Mouse (Mus musculus): ENCODE measurements around the gene Kmt2c. TPM values are rescaled to one million over a fixed set of nuclear protein-coding genes. Genes with fewer than 3 reads are reported as not detected.
"Not testable (repeated sequence)": the region's sequence is repeated elsewhere in the genome, so short reads cannot be mapped to it uniquely, and the experiment has no call there.

Gene Kmt2c
- polyA plus RNA-seq, 1 experiment from 2014 or later: 13.6 TPM

- no peaks in the 10 kb centered on the region for H3K27me3 ChIP-seq
- no peaks in the 10 kb centered on the region for H3K4me1 ChIP-seq
- WGBS: 76% methylated on average over 7 of the region's 7 CpGs
- H3K9ac ChIP-seq: no peak overlapping the region
- ATAC-seq (ENCODE audit: insufficient number of reproducible peaks, low FRiP score, low TSS enrichment, low read depth): no peak
- peaks cover 78% of the 10 kb centered on the region for H3K36me3 ChIP-seq
- no peaks in the 10 kb centered on the region for H3K9me3 ChIP-seq (replicated peaks)
- H3K27ac ChIP-seq (replicated peaks): no peak overlapping the region
- no peak overlapping the region for H3K4me3 ChIP-seq (replicated peaks)
- no peak overlapping the region for H3K4me2 ChIP-seq (replicated peaks)
Observed at GRCm38 (mm10) chr5:25262266-25262665, 236.3 kb downstream of the Kmt2c start.

GRCm38 (mm10) chr5:25261452-25261851 lies 237.1 kb downstream of the Kmt2c start:
- H3K9me3 ChIP-seq (replicated peaks): no peaks in the 10 kb centered on the region
- no peak for ATAC-seq (ENCODE audit: insufficient number of reproducible peaks, low FRiP score, low TSS enrichment, low read depth)
- no peak overlapping the region for H3K9ac ChIP-seq
- H3K27me3 ChIP-seq: no peaks in the 10 kb centered on the region
- no peak overlapping the region for H3K27ac ChIP-seq (replicated peaks)
- H3K36me3 ChIP-seq: peaks cover 72% of the 10 kb centered on the region
- 67% methylated on average over 6 of the region's 6 CpGs for WGBS
- no peak overlapping the region for H3K4me2 ChIP-seq (replicated peaks)
- H3K4me3 ChIP-seq (replicated peaks): no peak overlapping the region
- H3K4me1 ChIP-seq: no peaks in the 10 kb centered on the region

GRCm38 (mm10) chr5:25256686-25257085 lies 241.9 kb downstream of the Kmt2c start:
- no peak overlapping the region for H3K4me3 ChIP-seq (replicated peaks)
- no peak for ATAC-seq (ENCODE audit: insufficient number of reproducible peaks, low FRiP score, low TSS enrichment, low read depth)
- H3K9me3 ChIP-seq (replicated peaks): no peaks in the 10 kb centered on the region
- H3K36me3 ChIP-seq: peaks cover 64% of the 10 kb centered on the region
- H3K4me1 ChIP-seq: no peaks in the 10 kb centered on the region
- no peaks in the 10 kb centered on the region for H3K27me3 ChIP-seq
- H3K4me2 ChIP-seq (replicated peaks): no peak overlapping the region
- 88% methylated on average over 2 of the region's 2 CpGs for WGBS
- no peak overlapping the region for H3K9ac ChIP-seq
- no peak overlapping the region for H3K27ac ChIP-seq (replicated peaks)

- whole genome bisulfite sequencing: 94% methylated on average over 4 of the region's 4 CpGs
- Histone ChIP-seq H3K36me3 (peaks cover 73% of the 10 kb centered on the region), H3K9me3 (replicated peaks) (no peaks in the 10 kb centered on the region), H3K9ac (no peak overlapping the region), H3K4me3 (replicated peaks) (no peak overlapping the region), H3K27me3 (no peaks in the 10 kb centered on the region), H3K4me1 (no peaks in the 10 kb centered on the region), H3K4me2 (replicated peaks) (no peak overlapping the region), H3K27ac (replicated peaks) (no peak overlapping the region)
- ATAC-seq (ENCODE audit: insufficient number of reproducible peaks, low FRiP score, low TSS enrichment, low read depth): no peak
Observed at GRCm38 (mm10) chr5:25254491-25254890, 244.1 kb downstream of the Kmt2c start.

- Histone ChIP-seq H3K27ac (replicated peaks) (no peak overlapping the region), H3K27me3 (no peaks in the 10 kb centered on the region), H3K4me3 (replicated peaks) (no peak overlapping the region), H3K36me3 (peaks cover 67% of the 10 kb centered on the region), H3K9me3 (replicated peaks) (no peaks in the 10 kb centered on the region), H3K4me1 (no peaks in the 10 kb centered on the region), H3K4me2 (replicated peaks) (no peak overlapping the region), H3K9ac (no peak overlapping the region)
- ATAC-seq (ENCODE audit: insufficient number of reproducible peaks, low FRiP score, low TSS enrichment, low read depth): no peak
- WGBS: 87% methylated on average over 8 of the region's 8 CpGs
Observed at GRCm38 (mm10) chr5:25252825-25253544, 245.6 kb downstream of the Kmt2c start.

- H3K4me2 ChIP-seq (replicated peaks): no peak overlapping the region
- no peak overlapping the region for H3K4me3 ChIP-seq (replicated peaks)
- no peak for ATAC-seq (ENCODE audit: insufficient number of reproducible peaks, low FRiP score, low TSS enrichment, low read depth)
- H3K27ac ChIP-seq (replicated peaks): no peak overlapping the region
- 73% methylated on average over 2 of the region's 2 CpGs for WGBS
- no peaks in the 10 kb centered on the region for H3K4me1 ChIP-seq
- peaks cover 61% of the 10 kb centered on the region for H3K36me3 ChIP-seq
- H3K27me3 ChIP-seq: no peaks in the 10 kb centered on the region
- H3K9me3 ChIP-seq (replicated peaks): no peaks in the 10 kb centered on the region
- H3K9ac ChIP-seq: no peak overlapping the region
Observed at GRCm38 (mm10) chr5:25252423-25252822, 246.2 kb downstream of the Kmt2c start.

- H3K4me2 ChIP-seq (replicated peaks): no peak overlapping the region
- peaks cover 31% of the 10 kb centered on the region for H3K36me3 ChIP-seq
- no peak overlapping the region for H3K9ac ChIP-seq
- H3K4me1 ChIP-seq: no peaks in the 10 kb centered on the region
- H3K9me3 ChIP-seq (replicated peaks): no peaks in the 10 kb centered on the region
- 84% methylated on average over 3 of the region's 3 CpGs for WGBS
- no peaks in the 10 kb centered on the region for H3K27me3 ChIP-seq
- H3K27ac ChIP-seq (replicated peaks): no peak overlapping the region
- no peak for ATAC-seq (ENCODE audit: insufficient number of reproducible peaks, low FRiP score, low TSS enrichment, low read depth)
- H3K4me3 ChIP-seq (replicated peaks): no peak overlapping the region
Observed at GRCm38 (mm10) chr5:25247036-25247435, 251.5 kb downstream of the Kmt2c start.

- H3K27ac ChIP-seq (replicated peaks): no peak overlapping the region
- no peak for ATAC-seq (ENCODE audit: insufficient number of reproducible peaks, low FRiP score, low TSS enrichment, low read depth)
- no peak overlapping the region for H3K4me2 ChIP-seq (replicated peaks)
- no peak overlapping the region for H3K4me3 ChIP-seq (replicated peaks)
- 80% methylated on average over 1 of the region's 1 CpGs for WGBS
- H3K27me3 ChIP-seq: no peaks in the 10 kb centered on the region
- H3K4me1 ChIP-seq: no peaks in the 10 kb centered on the region
- H3K9ac ChIP-seq: no peak overlapping the region
- H3K36me3 ChIP-seq: peaks cover 26% of the 10 kb centered on the region
- H3K9me3 ChIP-seq (replicated peaks): no peaks in the 10 kb centered on the region
Observed at GRCm38 (mm10) chr5:25246473-25246865, 252.1 kb downstream of the Kmt2c start.

GRCm38 (mm10) chr5:25245806-25246472 lies 252.6 kb downstream of the Kmt2c start:
- Histone ChIP-seq H3K27me3 (no peaks in the 10 kb centered on the region), H3K9ac (no peak overlapping the region), H3K4me2 (replicated peaks) (no peak overlapping the region), H3K4me3 (replicated peaks) (no peak overlapping the region), H3K4me1 (no peaks in the 10 kb centered on the region), H3K27ac (replicated peaks) (no peak overlapping the region), H3K36me3 (peaks cover 20% of the 10 kb centered on the region), H3K9me3 (replicated peaks) (no peaks in the 10 kb centered on the region)
- no peak for ATAC-seq (ENCODE audit: insufficient number of reproducible peaks, low FRiP score, low TSS enrichment, low read depth)
- 85% methylated on average over 10 of the region's 10 CpGs for WGBS

- WGBS: 89% methylated on average over 6 of the region's 6 CpGs
- Histone ChIP-seq H3K27me3 (no peaks in the 10 kb centered on the region), H3K4me3 (replicated peaks) (no peak overlapping the region), H3K9me3 (replicated peaks) (no peaks in the 10 kb centered on the region), H3K9ac (no peak overlapping the region), H3K36me3 (peaks cover 7% of the 10 kb centered on the region; the same call in 1 of the 2 replicates), H3K4me2 (replicated peaks) (no peak overlapping the region), H3K27ac (replicated peaks) (no peak overlapping the region), H3K4me1 (no peaks in the 10 kb centered on the region)
- ATAC-seq (ENCODE audit: insufficient number of reproducible peaks, low FRiP score, low TSS enrichment, low read depth): no peak
Observed at GRCm38 (mm10) chr5:25243101-25243500, 255.5 kb downstream of the Kmt2c start.

GRCm38 (mm10) chr5:25224377-25224776 lies 274.2 kb downstream of the Kmt2c start:
- not testable (repeated sequence) for H3K9ac ChIP-seq; H3K4me1 ChIP-seq; H3K4me3 ChIP-seq (replicated peaks); ATAC-seq (ENCODE audit: insufficient number of reproducible peaks, low FRiP score, low TSS enrichment, low read depth); H3K27ac ChIP-seq (replicated peaks); H3K9me3 ChIP-seq (replicated peaks); H3K27me3 ChIP-seq; H3K36me3 ChIP-seq; H3K4me2 ChIP-seq (replicated peaks)
- WGBS: 93% methylated on average over 1 of the region's 1 CpGs
